Mouse (Mus musculus) forebrain, embryonic 10.5 days (tissue): ENCODE measurements around the gene Tmco2. TPM values are rescaled to one million over a fixed set of nuclear protein-coding genes. Genes with fewer than 3 reads are reported as not detected.
"Not testable (repeated sequence)": the region's sequence is repeated elsewhere in the genome, so short reads cannot be mapped to it uniquely, and the experiment has no call there.

Experiments used
- DNase-seq: peaks from one replicate; pipeline ENCODE4 v3.0.0-alpha.2; 2017; ENCODE audit warnings: low spot score; ENCODE audit errors: extremely low spot score
- H3K27ac ChIP-seq: fragments of 300-500 bp; sonication (generic); 2 replicates; pipeline ENCODE4 v1.5.1; 2016; ENCODE audit warnings: mild to moderate bottlenecking
- H3K27me3 ChIP-seq: fragments of 300-500 bp; sonication (generic); 2 replicates; pipeline ENCODE4 v1.6.1; 2016; ENCODE audit warnings: mild to moderate bottlenecking; ENCODE audit not compliant: poor library complexity, severe bottlenecking
- H3K36me3 ChIP-seq: fragments of 300-500 bp; sonication (generic); replicated peaks from 2 replicates; pipeline ENCODE4 v1.6.1; 2016; ENCODE audit warnings: mild to moderate bottlenecking, moderate library complexity
- H3K4me1 ChIP-seq: fragments of 300-500 bp; sonication (generic); 2 replicates; pipeline ENCODE4 v1.6.1; 2016
- H3K4me3 ChIP-seq: fragments of 300-500 bp; sonication (generic); 2 replicates; pipeline ENCODE4 v1.5.1; 2016; ENCODE audit warnings: mild to moderate bottlenecking, moderate library complexity
- H3K9me3 ChIP-seq: fragments of 300-500 bp; sonication (generic); 2 replicates; pipeline ENCODE4 v1.6.1; 2016; ENCODE audit warnings: mild to moderate bottlenecking, moderate library complexity
- WGBS: fragments of 180-500 bp; shearing (Covaris S2); methylation state at CpG from one replicate; pipeline ENCODE4 v1.1.7; 2016; 5-methylcytosine and 5-hydroxymethylcytosine counted together
- polyA plus RNA-seq: library from polyadenylated mRNA; unstranded; fragments of >200 nt; fragmentation: Nextera tagmentation; extraction: Ambion mirVana; gene quantifications from 2 replicates; pipeline ENCODE4 v1.2.1, GENCODE M21; 2016

Gene Tmco2
- not detected in 2 replicates for polyA plus RNA-seq

DNA sequence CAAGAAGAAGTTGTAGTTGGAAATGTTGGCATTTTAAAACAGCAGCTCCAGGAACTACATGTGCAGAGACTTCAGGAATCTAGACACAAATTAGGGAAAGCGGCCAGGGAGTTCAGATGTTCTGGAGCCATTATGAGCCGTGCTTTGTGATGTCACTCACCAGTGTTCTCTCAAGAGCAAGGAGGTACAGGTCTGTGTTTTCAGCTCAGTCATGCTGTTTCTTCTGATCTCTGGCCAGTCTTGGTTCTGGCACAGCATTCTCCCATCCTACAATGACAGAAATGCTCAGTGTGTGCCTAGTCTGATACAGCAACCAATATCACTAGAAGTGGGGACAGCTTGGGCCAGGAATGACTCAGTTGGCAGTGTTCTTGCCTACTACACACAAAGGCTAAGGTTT is at the start of gene Tmco2:
TSS of gene Tmco2 (minus strand) at position 101 of the 400 bp plus-strand sequence.
- 92% methylated on average over 2 of the region's 2 CpGs for WGBS
- Histone ChIP-seq H3K36me3 (no peaks in the 10 kb centered on the region), H3K4me3 (no peak within 1 kb of the TSS), H3K4me1 (no peaks in the 10 kb centered on the region), H3K27ac (no peak within 1 kb of the TSS), H3K27me3 (no peaks in the 10 kb centered on the region), H3K9me3 (no peaks in the 10 kb centered on the region)
- no peak for DNase-seq

DNA sequence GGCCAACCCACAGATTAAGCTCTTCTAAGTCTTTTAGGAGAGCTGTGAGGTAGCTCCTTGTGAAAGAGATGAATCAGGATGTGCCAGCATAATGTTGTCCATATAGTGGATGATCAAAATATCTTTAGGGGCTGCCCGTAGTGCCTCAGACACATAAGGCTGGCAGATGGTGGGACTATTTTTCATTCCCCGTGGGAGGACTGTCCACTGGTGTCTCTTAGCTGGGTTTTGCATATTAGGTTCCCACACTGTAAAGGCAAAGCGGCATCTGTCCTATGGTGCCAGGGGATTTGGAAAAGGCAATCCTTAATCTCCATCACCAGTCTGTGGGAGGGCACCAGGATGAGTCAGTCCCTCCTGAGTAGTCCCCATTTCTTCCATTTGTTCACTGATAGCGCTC is 5.7 kb downstream of the Tmco2 start:
- no peak overlapping the region for H3K4me3 ChIP-seq
- no peaks in the 10 kb centered on the region for H3K36me3 ChIP-seq
- peaks cover 3% of the 10 kb centered on the region for H3K4me1 ChIP-seq
- DNase-seq, result no peak
- WGBS, result 86% methylated on average over 4 of the region's 4 CpGs
- no peaks in the 10 kb centered on the region for H3K27me3 ChIP-seq
- H3K9me3 ChIP-seq, result no peaks in the 10 kb centered on the region
- H3K27ac ChIP-seq, result no peak overlapping the region

DNA sequence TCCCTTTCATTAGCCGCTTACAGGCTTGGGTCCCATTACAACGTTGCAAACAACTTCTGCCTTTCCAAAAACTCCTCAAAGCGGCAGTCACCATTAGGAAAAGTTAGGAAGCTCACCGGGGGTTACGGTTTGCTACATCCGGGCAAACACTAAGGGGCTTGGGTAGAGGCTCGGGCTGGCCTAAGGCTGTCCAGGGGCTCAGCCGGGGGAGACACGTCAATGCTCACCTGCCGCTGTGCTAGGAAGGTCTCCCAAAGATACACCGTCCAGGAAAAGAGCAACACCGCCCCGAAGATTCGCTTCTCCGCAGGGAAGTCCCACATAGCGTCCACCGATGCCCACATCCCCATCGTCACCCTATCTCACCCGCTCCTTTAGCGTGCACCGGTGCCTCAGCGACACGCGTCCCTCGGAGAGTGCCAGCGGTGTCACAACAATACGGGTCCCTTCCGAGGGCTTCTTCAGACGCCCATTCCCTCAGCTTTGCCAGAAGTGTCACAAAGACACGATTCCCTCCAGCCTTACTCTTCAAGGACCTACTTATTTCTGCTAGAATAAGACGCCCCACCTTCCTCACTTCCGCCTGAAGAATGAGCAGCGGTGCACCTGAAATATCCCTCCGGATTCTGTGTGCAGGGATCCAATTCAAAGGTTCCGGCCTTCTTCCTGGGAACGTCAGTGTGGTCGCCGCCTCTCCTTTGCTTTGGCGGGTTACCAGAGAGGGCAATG is 11.2 kb downstream of the Tmco2 start, which contains the start of gene Zmpste24:
TSS of gene Zmpste24 (minus strand) at position 592 of the 729 bp plus-strand sequence.
- Histone ChIP-seq H3K4me3 (peak within 1 kb of the TSS; percentile 88), H3K36me3 (peaks cover 30% of the 10 kb centered on the region), H3K27ac (peak within 1 kb of the TSS; percentile 84), H3K9me3 (no peaks in the 10 kb centered on the region), H3K4me1 (peaks cover 18% of the 10 kb centered on the region), H3K27me3 (no peaks in the 10 kb centered on the region)
- WGBS, result under 1% methylated on average over 39 of the region's 39 CpGs
- DNase-seq, result peak; percentile 88

DNA sequence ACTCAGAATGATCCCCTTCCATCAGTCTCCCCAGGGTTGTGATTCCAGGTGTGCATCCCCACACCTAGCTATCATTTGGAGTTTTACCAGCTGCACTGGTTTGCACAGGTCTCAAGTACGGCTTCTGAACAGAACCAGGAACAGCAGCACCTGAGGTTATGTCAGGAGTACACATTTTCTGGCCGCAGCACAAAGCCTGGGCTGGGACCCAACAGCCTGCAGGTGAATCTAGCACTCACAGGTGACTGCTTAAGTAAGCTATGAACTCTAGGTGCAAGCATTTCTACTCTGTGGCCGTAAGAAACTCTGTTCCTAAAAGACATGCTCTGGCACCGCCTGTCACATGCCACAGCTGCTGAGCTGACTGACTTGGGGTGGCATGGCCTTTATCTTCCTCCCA is 18.8 kb downstream of the Tmco2 start:
- Histone ChIP-seq H3K4me3 (no peak overlapping the region), H3K27ac (no peak overlapping the region), H3K36me3 (peaks cover 85% of the 10 kb centered on the region), H3K9me3 (no peaks in the 10 kb centered on the region), H3K4me1 (no peaks in the 10 kb centered on the region), H3K27me3 (no peaks in the 10 kb centered on the region)
- no peak for DNase-seq
- WGBS, result 88% methylated on average over 4 of the region's 4 CpGs

DNA sequence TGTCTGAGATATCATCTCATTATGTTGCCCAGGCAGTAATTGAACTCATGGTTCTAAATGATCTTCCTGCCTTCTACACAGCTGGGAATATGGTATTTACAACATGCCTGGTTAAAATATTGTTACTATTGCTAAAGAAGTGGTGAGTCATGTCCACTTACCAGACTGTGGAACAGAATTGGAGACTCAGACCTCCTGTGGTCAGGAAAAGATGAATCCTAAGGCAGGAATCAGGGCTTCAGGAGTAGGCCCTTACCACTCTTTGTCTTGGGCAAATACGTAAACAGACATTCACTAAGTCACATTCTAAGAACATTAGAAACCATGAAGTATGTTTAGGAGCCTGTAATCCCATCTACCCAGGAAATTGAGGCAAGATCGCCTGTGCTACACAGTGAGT is 20.3 kb downstream of the Tmco2 start:
- Histone ChIP-seq H3K9me3 (no peaks in the 10 kb centered on the region), H3K4me1 (no peaks in the 10 kb centered on the region), H3K4me3 (no peak overlapping the region), H3K27ac (no peak overlapping the region), H3K36me3 (peaks cover 84% of the 10 kb centered on the region), H3K27me3 (no peaks in the 10 kb centered on the region)
- no peak for DNase-seq
- WGBS, result 93% methylated on average over 2 of the region's 2 CpGs

DNA sequence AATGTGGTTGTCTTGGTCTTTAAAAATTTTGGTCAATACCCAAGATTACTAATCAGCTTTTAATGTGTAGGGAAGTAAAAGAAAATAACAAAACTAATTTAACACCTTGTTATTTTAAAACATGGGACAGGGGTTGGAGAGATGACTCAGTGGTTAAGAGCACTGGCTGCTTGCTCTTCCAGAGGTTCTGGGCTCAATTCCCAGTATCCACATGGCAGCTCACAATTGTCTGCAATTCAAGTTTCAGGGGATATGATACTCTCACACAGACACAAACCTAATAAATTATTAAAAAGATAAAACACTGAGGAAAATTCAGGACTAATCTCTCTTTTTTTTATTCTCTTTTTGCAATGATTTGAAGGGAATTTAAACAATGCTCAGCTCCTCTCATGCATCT is 24.5 kb downstream of the Tmco2 start:
- H3K36me3 ChIP-seq, result peaks cover 90% of the 10 kb centered on the region
- H3K27ac ChIP-seq, result no peak overlapping the region
- no peaks in the 10 kb centered on the region for H3K27me3 ChIP-seq
- no peaks in the 10 kb centered on the region for H3K4me1 ChIP-seq
- H3K9me3 ChIP-seq, result no peaks in the 10 kb centered on the region
- H3K4me3 ChIP-seq, result no peak overlapping the region
- no peak for DNase-seq

DNA sequence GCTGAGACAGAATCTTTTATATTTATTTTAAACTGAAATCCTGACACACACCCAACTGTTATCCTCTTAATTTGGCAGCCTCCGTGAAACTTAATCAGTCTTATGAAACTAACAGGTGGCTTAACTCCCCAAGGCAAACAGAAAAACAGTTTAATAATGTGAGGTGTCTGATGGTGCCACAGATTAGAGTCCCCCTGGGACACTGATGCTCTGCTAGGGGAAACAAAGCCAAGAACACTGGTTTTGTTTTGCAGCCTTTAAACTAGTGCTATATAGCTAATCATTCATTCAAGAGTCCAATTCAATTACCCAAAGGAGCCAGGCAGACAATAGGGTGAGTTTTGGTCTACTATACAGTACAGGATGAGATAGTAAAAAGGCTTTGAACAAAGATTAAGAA is 28.6 kb downstream of the Tmco2 start:
- no peaks in the 10 kb centered on the region for H3K27me3 ChIP-seq
- H3K4me3 ChIP-seq, result no peak overlapping the region
- H3K36me3 ChIP-seq, result peaks cover 99% of the 10 kb centered on the region
- no peaks in the 10 kb centered on the region for H3K4me1 ChIP-seq
- H3K27ac ChIP-seq, result no peak overlapping the region
- DNase-seq, result no peak
- WGBS, result 91% methylated on average over 1 of the region's 1 CpGs
- H3K9me3 ChIP-seq, result no peaks in the 10 kb centered on the region

DNA sequence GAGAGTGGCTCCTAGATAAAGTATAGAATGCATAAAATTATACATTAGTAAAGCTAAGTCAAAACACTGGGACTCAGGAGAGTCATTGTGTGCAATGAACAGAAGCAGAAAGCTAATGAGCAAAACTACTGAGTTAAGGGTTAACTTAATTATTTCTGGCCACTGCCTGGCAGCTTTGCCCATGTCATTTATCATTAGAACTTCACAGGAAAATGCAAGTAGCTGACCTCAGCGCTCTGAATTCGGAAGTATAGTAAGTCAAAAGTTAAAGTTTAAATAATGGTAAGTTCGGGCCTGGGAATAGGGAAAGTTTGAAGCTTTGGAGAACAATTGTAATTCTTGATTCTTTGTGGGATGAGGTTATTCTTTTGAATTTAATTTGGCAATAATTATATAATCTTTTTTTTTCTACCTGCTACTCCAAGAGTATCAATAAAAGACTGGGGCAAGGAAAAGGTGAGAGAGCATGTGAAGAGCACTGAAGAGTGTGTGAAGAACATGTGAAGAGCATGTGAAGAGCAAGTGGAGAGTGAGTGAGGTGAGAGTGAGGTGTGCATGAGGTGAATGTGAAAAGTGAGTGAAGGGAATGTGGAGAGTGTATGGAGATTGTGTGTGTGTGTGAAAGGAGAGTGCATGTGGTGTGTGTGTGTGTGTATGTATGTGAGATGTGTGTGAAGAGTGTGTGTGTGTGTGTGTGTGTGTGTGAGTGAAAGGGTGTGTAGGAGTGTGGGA is 30.9 kb downstream of the Tmco2 start:
- no peak overlapping the region for H3K4me3 ChIP-seq
- 84% methylated on average over 3 of the region's 3 CpGs for WGBS
- peaks cover 95% of the 10 kb centered on the region for H3K36me3 ChIP-seq

DNA sequence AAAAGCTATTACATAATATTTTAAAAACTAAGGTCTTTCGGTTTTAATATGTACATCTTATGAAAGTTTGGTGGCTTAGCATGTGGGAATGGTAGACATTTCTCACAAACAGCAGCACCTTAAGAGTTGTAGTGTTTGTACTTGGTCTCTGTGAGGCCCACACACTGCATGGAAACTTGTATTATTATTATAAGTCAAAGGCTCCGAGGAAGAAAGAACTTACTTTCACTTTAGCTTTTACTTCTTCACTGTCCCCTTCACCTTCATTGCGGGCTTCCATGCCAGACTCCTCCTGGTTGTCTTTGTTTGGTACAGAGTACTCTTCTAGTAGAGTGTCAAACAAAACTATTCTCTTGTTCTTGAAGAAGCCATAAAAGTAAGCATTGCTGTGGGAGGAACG is 34.8 kb downstream of the Tmco2 start:
- Histone ChIP-seq H3K27me3 (no peaks in the 10 kb centered on the region), H3K4me3 (no peak overlapping the region), H3K9me3 (no peaks in the 10 kb centered on the region), H3K36me3 (peaks cover 85% of the 10 kb centered on the region), H3K27ac (no peak overlapping the region), H3K4me1 (no peaks in the 10 kb centered on the region)
- WGBS, result 89% methylated on average over 4 of the region's 4 CpGs
- no peak for DNase-seq

More for the DNA sequence above, 30.9 kb downstream of the Tmco2 start:
- Histone ChIP-seq H3K9me3 (no peaks in the 10 kb centered on the region), H3K27ac (no peak overlapping the region), H3K4me1 (no peaks in the 10 kb centered on the region), H3K27me3 (no peaks in the 10 kb centered on the region)
- no peak for DNase-seq

DNA sequence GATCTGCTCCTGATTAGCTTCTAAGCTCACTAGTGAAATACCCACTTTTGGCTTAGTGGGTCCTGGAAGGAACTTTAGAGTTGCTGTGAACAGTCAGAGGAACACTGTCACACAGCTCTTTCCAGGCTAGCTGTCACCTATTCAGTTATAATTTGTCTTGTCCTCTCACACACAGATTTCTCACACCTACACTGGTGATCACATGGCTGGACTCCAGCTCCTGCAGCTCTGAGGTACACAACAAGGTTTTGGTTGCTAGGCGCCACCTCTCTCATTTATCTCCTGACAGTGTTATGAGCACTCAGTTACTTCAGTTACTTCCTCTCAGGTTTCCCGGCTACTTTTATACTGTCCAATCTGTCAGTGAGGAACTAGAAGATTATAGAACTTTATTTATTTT is 43.7 kb downstream of the Tmco2 start:
- no peak for DNase-seq
- H3K36me3 ChIP-seq, result peaks cover 79% of the 10 kb centered on the region
- no peak overlapping the region for H3K27ac ChIP-seq
- H3K9me3 ChIP-seq, result no peaks in the 10 kb centered on the region
- no peaks in the 10 kb centered on the region for H3K27me3 ChIP-seq
- H3K4me3 ChIP-seq, result no peak overlapping the region
- H3K4me1 ChIP-seq, result no peaks in the 10 kb centered on the region
- 92% methylated on average over 2 of the region's 2 CpGs for WGBS

DNA sequence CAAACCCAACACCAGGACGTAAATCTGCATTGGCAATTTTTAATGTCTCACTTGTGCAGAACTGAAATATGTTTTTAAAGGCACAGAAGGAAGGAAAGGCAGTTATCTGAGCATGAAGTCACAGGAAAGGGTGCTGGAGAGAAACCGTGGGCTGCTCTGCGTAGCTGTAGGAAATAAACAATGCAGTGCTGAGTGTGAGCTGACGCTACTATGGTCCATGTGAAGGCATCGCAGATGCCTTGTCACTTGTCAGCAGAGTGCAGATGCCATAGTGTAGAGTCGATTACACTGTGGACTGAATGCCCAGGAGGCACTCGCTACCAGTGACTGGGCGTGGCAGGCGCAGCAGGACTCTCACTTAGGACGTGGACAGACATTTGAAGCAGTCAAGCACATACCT is 49.8 kb downstream of the Tmco2 start:
- not testable (repeated sequence) for DNase-seq, H3K4me1 ChIP-seq, H3K27me3 ChIP-seq, H3K4me3 ChIP-seq, H3K9me3 ChIP-seq, H3K27ac ChIP-seq
- H3K36me3 ChIP-seq, result peaks cover 44% of the 10 kb centered on the region
- 94% methylated on average over 10 of the region's 10 CpGs for WGBS

DNA sequence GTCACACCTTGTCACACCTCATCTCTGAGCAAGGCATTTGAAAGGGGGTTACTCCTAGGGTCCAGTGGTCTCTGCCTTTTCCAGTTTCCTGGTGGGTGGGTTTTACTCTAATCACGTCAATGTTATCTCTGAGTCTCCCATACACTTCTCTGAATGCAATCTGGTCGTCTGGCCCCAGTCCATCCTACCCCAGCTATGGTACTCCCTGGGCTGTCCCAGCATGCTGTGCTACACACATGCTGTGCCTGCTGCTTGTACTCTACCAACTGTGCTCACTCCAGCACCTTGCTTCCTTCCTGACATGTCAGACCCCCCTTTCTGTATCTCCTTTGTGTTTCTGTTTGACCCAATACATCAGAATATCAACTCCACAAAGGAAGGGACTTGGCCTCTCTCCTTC is 52.0 kb downstream of the Tmco2 start:
- H3K9me3 ChIP-seq, result no peaks in the 10 kb centered on the region
- peaks cover 27% of the 10 kb centered on the region for H3K27me3 ChIP-seq
- no peak overlapping the region for H3K27ac ChIP-seq
- no peak overlapping the region for H3K4me3 ChIP-seq
- H3K4me1 ChIP-seq, result peaks cover 12% of the 10 kb centered on the region
- 70% methylated on average over 2 of the region's 2 CpGs for WGBS
- no peak for DNase-seq
- H3K36me3 ChIP-seq, result peaks cover 30% of the 10 kb centered on the region

DNA sequence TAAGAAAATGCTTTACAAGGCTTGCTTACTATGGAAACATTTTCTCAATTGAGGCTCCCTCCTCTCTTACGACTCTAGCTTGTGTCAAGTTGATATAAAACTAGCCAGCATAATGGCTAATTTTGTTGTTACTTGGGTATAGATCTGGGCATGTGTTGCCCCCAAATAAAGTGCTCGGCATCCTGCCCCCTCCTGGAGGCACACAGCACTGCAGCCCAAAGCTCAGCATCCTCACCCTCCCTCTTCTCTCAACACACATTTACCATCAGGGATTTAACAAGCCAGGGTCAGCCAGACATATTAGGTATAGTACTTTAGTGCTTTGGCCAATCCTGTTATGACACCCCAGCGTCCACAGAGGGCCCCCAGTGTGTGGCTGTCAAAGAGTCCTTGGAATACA is 52.7 kb downstream of the Tmco2 start:
- no peak overlapping the region for H3K4me3 ChIP-seq
- H3K4me1 ChIP-seq, result peaks cover 17% of the 10 kb centered on the region
- H3K27ac ChIP-seq, result no peak overlapping the region
- H3K9me3 ChIP-seq, result no peaks in the 10 kb centered on the region
- WGBS, result 47% methylated on average over 3 of the region's 3 CpGs
- peaks cover 26% of the 10 kb centered on the region for H3K36me3 ChIP-seq
- no peak for DNase-seq
- peaks cover 34% of the 10 kb centered on the region for H3K27me3 ChIP-seq
